Mouse (Mus musculus) E14TG2a.4 (cell line): ENCODE results near the gene Slc4a1.

Experiments
- CTCF ChIP-seq: conservative IDR thresholded peaks from 2 replicates; pipeline ENCODE4 v1.5.1; 2014; ENCODE audit warnings: low read length
- NANOG ChIP-seq: IDR thresholded peaks from 2 replicates; pipeline ENCODE4 v1.6.1; 2014; ENCODE audit warnings: borderline replicate concordance, low read length, mixed read lengths
- POU5F1 ChIP-seq: IDR thresholded peaks from 2 replicates; pipeline ENCODE4 v1.6.1; 2014; ENCODE audit warnings: low read length, borderline replicate concordance

DNA sequence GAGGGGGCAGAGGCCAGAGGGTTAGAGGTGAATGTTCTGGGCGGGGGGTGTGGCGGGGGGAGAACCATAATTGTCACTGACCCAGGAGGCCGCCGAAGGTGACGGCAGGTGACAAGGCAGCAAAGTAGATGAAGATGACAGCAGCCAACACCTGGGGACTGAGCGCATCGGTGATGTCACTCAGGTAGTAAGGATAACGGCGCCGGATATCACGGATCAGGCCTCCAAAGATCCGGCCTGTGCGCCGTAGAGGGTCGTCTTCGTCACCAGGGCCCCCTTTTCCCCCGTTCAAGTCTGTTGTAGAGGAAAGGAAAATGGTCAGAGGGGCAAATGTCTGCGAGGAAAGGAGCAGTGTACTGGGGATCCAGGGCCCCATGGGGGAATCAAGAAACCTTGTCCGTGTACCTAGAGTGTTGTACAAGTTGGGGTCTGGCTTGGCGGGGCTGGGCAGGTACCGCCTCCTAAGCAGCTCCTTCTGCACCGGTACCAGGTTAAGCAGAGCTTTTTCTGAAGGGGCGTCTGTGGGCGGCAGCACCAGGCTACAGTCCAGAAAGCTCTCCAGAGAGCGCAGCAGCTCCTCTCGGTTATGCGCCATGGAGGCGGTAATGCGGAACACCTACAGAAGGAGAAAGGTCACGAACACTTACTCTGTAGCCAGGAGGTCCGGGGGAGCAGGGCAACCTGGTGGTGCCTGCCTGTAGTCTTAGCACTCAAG lies 9.2 kb downstream of the Slc4a1 start:
- TF ChIP-seq CTCF (no peak), POU5F1 (no peak), NANOG (no peak)
